Mouse (Mus musculus) 3T3-L1 (cell line): ENCODE data around the gene Eva1a.

Experiments
- DNase-seq: peaks from one replicate; pipeline ENCODE4 v3.0.0-alpha.2; 2015; ENCODE audit warnings: low read depth, low spot score

Gene Eva1a

DNA sequence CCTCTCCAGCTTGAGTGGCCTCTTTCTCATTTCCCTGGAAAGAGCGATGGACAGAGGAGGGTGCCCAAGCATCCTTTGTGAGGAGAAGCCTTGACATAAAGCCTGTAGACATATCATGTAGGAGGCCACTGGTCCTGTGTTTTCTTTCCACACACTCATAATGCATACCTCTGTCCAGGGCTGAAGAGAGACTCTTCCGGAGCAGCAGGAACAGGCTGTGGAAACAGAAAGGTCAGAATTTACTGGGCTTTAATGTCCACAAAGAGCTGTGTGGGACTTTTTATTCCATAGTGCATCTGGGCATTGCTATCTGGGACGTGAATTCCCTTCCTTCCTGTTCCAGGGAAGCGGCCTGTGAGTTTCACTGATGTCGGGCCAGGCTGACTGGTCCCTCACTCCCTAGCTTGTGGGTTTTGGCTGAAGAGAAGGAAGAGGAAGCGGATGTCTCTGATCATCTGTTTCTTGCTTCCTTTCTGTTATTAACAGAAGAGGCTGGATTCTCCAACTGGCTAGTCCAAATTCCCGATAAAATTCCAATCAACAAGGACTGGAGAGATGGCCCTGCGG lies 25.8 kb downstream of the Eva1a start:
- DNase-seq, result no peak

DNA sequence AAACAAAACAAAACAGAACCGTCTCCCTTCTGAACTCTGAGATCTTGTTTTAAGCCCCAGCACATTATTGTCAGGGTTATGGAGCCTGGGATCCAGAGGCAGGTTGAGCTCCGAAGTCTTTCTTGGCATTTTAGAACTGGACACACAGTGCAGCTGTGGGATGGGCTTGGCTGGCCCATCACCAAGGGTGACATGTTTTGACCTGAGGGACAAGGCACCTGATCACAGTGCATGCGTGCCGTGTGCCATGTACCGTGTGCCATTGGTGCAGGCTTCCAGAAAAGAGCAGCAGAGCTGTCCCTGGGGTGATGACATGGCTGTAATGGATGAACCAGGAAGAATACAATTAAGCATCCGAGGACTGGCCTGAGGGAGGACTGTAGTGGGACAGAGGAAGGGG lies 29.6 kb downstream of the Eva1a start:
- no peak for DNase-seq

DNA sequence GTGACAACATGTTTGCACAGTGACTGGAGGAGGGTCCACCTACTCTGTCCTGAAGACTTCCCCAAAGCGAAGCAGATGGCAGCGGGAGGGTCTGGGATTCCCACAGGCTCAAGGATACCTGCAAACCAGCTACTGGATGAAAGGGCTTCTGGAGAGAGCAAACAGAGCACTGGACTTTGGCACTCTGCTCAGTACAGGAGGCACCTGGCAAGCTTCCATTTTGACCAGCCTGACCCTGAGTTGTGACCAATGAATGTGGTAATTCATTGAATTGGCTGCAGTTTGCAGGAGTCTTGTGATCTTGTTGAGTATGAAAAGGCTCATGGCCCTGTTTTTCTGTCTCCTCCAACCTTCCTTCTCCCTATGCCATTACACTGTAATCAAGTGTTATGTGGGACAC lies 32.2 kb downstream of the Eva1a start:
- peak; percentile 17 for DNase-seq

DNA sequence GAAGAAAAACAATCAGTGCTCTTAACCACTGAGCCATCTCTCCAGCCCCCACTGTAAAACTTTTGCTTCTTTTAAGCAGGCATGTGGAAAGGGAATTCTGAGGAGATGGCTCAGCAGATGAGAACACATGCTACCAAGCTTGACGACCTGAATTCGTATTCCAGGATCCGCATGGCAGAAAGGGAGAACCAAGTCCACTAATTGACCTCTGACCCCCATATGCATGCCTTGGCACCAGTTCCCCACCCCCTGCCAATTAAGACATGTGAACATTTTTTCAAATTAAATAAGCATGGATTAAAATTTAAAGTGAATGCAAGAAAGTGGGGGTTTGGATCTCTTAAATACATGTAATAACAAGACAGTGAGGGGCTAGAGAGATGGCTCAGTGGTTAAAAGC lies 32.7 kb downstream of the Eva1a start:
- no peak for DNase-seq

DNA sequence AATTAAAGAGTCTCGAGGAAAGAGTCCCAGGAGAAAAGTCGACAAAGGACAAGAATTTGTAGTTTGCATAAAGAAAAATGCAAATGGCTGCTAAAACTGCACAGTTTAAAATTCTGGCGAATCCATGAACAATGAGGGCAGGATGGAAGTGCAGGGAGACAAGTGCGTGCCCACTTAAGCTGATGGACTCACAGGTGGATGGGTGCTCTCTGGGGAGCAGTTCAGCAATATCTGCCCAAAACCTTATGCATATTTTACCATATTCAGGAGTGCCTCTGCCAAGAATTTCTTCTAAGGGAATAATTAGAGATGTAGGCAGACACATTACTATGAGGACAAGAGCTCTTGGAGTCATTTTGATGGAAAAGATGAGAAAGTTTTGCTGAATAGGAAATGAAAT lies 35.5 kb downstream of the Eva1a start:
- no peak for DNase-seq

DNA sequence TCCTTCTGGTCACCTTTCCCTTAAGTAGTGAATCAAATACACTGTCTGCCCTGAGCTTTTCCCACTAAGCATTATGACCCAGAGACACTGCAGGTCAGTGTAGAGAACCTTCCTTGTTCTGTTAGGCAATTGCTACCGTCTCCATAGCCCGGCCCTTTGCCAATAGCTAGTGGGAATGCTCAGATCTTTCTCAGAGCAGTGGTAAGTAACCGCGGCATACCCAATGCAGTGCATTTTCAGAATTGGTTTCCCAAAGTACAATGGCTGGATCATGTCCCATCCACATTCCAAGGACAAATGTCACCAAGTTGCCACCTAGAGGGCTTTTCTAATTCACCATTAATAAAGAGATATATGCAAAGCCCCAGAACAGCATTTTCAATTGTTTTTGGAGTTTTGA lies 38.0 kb downstream of the Eva1a start:
- DNase-seq, result no peak

DNA sequence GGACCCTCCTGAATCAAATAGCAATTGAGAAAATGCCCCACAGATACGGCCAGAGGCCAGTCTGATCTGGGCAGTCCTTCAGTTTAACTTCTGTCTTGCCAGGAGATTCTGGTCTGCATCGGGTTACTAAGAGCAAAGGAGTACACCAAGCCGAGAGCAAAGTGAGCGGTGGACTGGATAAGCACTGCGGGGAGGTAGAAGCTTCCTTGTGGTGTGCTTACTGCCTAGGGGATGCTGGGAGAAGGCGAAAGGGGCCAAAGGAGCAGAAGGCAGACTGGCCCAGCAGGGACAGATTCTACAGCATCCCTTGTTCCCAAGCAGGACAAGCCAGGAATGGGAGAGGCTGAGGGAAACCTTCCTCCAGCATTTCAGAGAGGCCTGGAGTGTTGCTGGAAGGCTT lies 42.8 kb downstream of the Eva1a start:
- no peak for DNase-seq

DNA sequence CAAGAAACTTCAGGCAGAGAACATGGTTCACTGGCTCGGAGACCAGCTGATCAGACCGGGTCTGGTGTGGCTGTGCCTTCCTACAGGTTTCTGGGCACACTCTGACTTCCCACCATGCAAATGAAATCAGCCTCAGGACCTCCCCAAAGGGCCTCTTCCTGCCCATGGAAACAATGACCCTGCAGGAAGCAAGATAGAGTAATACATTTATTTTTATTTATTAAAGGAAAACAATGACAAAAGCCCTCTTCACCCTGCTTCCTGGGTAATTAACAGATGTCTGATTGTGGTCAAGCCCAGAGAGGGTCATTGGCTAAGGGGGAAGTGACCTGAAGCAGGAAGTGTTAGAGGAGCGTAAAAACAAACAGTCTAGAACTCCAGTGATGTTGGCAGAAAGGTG lies 43.4 kb downstream of the Eva1a start:
- no peak for DNase-seq

DNA sequence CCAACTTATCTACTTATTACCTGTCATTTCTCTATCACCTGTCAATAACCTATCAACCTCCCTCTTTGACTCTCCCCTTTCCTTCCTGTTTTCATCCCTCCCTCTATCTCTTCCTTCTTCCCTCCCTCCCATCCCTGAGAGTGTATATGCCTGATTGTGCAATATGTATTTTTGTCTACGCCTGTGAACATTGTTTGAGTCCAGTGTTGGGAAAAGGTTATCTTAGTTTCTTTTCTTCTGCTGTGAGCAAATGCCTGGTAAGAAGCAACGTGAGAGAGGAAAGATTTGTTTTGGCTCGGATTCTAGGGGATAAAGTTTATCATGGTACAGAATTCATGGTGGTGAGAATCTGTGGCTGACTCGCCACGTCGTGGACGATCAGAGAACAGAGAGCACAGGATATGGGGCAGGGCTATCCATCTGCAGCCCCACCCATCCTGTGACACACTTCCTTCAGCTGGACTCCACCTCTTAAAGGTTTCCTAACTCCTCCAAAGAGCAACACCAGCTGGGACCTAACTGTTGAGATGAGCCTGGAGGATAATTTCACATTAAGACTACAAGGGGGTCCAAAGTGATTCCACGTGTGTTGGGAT lies 44.6 kb downstream of the Eva1a start:
- DNase-seq, result no peak

DNA sequence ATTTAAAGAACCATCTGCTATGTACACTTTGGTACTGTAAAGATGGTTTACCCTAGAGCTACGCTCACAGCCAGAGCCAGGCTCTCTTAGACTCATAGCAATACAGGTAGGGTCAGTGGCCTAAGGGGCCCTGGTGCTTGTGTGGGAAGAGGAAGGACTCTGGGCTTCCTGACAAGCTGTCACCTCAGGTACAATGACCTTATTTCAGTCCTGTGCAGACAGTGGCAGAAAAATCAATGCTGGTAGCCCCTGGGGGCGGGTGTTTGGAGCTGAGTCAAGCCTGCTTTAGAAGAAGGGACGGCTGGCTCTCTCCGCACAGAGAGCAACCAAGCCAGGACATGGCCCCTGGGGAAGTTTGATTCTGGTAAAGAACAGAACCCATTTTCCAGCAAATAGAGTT lies 47.3 kb downstream of the Eva1a start:
- no peak for DNase-seq

DNA sequence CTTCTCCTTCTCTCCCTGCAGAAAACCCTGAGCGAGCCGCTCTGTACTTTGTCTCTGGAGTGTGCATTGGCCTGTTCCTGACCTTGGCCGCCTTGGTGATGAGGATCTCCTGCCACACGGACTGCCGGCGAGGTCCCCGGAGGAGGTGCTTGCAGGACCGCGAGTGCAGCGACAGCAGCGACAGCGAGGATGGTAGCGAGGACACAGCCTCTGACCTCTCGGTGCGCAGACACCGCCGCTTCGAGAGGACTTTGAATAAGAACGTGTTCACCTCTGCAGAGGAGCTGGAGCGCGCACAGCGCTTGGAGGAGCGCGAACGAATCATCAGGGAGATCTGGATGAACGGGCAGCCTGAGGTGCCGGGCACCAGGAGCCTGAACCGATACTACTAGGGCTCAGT lies 50.9 kb downstream of the Eva1a start:
- DNase-seq, result no peak

DNA sequence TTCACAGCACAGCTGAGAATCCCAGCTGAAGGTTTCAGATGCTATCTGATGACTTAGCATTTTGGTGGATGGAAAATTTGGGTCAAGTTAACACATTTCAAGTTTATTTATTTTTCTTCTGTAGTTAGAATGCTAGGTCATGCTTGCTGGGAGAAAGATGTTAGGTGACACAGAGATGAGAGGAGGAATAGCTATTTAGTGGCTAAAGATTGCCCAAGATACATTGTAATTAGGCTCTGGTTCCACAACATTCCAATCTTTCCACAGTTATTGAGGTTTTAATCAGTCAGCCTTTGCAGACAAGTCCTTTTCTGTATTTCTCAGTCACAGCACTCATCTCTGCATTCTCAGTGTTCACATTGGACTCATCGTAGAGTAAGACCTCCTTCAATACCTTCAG lies 56.9 kb downstream of the Eva1a start:
- no peak for DNase-seq

DNA sequence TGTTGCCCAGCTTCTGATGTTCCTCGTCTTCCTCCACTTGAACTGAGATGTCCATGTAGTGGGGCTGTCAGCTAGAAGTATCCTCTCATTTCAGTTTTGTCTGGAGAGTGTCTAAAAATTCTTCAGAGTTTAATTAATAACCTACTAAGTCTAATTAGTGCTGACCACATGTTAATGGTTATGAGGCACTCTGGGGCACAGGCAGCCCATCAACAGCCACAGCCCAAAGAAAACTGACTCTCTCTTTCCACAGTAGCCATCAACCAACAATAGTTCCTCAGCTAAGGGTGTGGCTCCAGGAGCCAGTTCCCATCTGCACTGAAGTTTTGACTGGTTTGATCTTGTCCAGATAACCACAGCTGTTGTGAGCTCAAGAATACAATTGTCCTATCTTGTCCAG lies 57.6 kb downstream of the Eva1a start:
- no peak for DNase-seq

DNA sequence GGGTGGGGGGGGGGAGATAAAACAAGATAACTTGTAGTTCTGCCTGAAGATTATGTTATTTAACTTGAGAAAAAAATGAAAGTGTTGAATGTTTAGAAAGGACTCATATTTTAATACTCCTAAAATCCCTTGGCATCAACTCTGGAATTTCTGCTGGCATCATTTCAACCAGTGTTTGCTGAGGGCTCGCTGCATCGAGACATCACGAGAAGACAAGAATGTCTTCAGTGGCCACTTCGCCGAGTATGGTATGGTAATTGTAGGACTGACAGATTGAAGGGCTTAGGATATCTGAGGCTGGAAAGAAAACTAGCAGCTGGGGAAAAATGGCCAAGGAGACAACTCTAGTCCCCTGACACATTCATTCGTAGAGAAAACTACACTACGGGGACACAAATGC lies 69.6 kb downstream of the Eva1a start:
- no peak for DNase-seq

DNA sequence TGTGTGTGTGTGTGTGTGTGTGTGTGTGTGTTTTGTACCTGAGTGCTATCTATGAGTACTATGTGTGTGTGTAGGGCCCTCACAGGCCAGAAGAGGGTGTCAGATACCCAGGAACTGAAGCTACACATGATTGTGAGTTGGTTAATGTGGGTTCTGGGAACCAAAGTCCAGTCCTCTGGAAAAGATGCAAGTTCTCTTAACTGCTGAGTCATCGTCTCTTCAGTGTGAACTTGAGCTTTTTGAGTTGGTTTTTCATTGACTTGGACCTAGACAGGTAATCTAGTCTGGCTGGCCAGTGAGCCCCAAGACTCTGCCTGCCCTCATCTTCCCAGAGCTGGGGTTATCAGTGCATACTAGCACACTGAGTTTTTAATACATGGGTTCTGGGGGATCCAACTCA lies 70.3 kb downstream of the Eva1a start:
- no peak for DNase-seq

DNA sequence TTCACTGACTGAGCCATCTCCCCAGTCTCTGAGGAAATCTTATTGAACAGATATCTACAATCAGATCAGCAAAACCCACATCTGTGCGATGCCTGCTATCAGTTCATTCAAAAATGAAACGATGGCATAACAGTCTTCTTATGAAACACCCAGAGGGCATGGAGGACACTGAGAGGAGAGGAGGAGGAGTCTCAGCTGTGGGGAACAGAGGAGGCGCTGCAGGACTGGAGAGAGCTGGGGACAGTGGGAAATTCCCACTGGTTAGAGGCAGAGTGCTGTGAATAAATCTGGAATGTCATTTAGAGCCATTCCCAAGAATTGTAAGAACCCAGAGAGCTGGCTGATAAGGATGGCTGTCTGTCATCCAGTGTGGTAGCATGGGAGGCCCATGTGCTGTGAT lies 70.7 kb downstream of the Eva1a start:
- no peak for DNase-seq

DNA sequence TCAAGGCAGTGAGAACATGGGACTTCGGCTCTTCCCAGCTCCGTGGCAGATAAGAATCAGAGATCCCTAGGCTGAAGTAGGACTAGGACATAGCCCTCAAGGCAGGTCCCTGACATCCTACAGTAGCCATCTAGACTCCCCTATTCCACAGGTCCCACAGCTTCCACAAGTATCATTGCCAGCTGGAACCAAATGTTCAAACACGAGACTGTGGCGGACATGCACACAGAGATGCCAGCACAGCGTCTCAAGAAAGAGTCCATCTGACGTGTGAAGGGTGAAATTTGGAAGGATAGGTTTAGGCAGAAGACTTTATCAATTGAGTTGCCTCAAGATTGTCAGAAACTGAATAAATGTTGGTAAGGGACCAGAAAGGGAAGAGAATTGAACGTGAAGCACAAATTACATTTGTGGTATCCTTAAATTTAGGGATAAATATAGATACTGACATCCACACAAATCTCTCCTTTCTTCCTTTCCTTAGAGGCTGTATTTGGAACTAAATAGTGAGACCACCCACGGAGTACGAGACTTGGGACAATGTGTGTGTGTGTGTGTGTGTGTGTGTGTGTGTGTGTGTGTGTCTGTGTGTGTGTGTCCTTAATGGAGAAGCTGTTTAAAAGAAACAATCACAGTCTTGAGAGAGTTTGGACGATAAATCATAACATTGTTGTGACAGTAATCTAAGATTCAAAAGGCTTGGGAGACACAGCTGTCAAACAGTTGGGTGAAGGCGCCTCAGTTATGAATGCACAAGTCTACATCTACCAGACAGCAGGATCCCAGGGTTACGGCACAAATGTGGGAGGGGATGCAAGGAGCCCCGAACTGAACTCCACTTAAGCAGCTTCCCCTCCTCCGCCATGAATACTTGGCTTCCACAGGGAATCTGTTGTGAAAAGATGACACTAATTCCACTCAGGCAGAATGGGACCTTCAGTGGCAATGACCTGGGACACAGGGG lies 71.6 kb downstream of the Eva1a start:
- DNase-seq, result no peak

DNA sequence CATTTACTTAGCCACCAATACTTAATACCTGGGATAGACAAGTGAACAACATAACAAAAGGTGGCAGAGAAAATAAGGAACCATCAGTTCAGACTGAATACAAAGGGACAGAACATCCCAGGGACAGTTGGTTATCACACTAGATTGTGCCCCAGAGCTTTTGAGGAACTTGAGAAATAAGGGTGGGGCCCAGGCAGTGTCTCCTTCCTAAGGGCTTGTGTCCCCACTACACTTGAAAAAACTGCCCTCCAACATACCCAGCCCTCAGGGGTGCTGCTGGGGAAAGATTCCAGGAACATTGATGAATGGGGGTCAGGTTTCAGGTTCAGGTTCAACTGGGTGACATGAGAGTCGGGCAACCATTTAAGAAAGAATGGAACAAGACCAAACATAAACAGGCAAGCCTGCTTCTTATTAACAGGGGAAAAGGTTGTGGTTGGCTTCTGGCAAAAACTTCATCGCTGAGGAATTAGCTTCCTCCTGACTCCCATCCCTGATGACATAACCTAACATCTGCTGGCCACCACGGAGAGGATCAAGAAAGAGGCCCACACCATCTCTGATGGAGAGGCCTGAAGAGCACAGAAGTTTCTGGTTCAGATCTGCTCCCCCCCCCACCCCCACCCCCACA lies 74.6 kb downstream of the Eva1a start:
- peak; percentile 91 for DNase-seq

DNA sequence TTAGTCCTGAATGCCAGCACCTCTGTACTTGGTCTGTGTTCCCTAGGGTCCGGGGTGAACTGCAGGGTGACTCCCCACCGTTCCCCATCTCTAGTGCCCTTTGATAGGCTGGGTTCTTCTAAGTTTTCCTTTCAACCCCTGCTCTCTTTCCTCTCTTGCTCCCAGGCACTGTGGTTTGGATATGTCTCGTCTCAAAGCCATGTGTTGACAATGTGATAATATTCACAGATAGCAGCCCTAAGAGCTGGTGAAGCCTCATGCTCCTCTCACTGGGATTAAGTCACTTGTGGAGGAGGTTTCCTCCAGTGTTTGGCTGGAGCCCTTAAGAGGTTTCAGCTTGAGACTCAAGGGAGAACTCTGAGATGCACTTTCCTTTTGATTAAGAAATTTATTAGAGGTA lies 75.3 kb downstream of the Eva1a start:
- peak; percentile 52 for DNase-seq

DNA sequence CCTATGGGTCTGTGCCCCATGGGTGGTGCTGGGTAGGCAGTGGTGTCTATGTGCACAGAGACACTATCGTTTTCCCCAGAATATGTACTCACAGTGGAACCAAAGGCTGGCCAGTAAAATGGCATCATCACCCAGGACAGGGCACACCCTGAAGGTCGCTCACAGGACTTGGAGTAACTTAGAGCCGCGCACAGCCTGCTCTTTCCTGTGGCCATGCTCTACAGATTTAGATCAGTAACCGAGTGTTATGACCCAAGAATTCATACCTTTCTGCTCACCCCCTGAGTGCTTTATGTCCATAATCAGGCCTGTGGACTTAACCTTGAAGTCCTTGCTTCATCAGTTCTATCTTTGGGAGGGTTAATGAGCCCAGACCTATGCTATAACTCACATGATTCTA lies 77.0 kb downstream of the Eva1a start:
- no peak for DNase-seq

DNA sequence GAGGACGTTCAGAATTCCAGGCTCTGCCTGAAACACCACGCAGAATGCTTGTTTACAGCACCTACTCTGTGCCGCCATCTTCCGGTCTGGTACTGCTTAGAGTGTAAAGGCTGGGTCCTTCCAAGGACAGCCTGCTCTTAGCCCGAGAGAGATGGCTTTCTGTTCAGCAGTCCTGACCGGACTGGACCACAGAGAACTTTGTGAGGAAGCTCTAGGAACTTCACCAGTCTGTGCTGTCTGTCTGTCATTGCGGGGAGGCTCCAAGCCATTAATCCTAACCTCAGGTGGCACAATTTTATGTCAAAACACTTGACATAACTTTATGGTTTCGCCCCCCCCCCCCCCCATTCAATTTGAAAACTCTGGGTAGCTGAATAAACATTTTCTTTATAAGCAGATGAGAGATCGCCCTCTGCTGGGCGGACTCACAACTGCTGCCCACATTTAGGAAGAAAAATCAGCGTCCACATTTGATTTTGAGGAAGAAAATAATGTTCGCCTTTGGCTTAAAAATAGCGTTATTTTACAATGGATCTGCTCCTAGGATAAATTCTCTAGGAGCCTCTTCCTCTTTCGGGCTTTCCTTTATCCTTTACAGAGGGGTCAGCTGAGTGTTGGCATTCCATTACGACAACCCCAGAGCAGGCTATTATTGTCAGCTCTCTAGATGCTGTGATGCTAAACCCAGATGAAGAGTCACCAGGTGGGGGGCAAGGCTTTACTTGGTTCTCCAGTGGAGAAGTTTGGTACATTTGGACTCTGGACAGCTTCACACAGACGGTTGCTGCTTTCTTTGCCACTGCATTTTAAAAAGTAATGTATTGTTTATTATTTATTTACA lies 78.7 kb downstream of the Eva1a start:
- DNase-seq, result peak; percentile 74

DNA sequence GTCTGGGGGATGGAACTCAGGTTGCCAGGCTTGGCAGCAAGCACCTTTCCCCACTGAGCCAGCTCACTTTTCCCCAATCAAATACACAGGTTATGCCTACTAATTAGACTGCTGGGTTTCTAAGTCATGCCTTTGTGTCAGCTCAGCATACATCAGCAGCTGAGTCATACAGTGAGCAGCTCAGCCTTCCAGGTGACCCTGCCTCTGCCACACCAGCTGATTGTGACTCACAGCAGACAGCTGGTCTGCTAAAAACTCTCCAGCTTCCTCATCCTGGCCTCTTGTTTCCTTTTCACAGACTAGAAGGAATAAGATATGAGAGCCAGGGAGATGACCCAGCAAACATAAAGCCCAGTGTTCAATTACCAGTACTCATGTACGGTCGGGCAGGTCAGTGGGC lies 84.3 kb downstream of the Eva1a start:
- peak; percentile 93 for DNase-seq
